Mouse (Mus musculus): ENCODE measurements around the gene Adrb1.
A peak's percentile ranks its signal among the peaks of the same experiment; 100 is the strongest.

Adrb1 gene

DNA sequence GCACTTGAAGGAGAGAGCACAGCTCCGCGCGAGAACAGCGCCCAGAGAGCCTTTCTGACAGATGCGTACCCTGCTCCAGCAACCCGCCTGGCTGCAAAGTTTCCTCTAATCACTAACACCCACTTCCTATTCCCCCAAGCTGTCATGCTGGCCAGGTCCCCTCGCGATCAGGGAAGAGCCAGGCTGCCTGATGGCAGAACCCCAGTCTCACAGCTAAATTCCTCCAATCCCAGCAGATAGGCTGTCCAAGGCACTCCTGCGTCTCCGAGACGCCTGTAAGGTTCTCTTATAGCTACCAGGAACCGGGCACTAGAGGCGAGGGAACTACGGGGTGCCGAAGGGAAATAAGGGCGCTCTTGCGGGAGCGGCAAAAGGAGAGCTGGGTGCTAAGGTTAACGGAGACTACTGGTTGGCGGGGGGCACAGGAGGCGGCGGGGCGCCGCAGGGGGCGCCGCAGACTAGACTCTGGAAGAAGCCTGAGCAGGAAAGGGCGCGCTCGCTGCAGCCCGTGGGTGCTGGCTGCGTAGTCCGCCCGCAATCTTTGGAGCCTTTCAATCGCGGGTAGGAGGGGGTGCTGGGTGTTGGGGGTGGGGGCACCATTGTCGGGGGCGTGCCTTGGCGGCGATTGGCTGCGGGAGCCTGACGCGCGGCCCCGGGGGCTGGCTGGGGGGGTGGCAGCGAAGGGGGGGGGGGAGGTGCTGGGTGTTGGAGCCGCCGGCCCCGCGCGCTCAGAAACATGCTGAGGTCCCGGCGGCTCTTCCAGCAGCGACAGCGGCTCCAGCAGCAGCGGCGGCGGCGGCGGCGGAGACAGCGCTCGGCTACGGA lies at the start of gene Adrb1:
Adrb1 (plus strand) TSS at position 813 of the 825 bp plus-strand sequence.
- DNase-seq, result peak; percentile 88

- no peak for DNase-seq
Measured at GRCm38 (mm10) chr19:56675690-56676089, 46.3 kb upstream of the Adrb1 start.

DNA sequence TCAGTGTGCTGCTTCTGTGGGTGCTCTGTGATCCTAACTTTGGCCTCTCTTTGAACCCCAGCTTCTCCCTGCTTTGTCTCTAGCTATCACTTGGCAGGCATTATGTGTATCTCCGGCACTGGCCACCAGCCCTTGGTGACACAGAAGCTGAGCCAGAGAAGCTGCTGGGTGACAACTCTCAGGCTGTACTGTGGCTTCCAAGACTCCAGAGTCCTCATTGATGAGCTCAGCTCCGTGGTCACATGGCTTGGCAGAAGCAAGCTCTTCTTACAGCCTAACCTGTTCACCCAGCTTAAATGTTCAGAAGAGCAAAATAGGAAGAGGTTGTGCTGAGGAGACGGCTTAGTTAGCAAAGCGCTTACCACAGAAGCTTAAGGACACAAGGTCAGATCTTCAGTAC lies 45.5 kb upstream of the Adrb1 start:
- peak; percentile 62 for DNase-seq

- DNase-seq, result peak; percentile 37
Measured at GRCm38 (mm10) chr19:56677611-56678010, 44.4 kb upstream of the Adrb1 start.

- DNase-seq, result no peak
Measured at GRCm38 (mm10) chr19:56678516-56678915, 43.5 kb upstream of the Adrb1 start.

DNA sequence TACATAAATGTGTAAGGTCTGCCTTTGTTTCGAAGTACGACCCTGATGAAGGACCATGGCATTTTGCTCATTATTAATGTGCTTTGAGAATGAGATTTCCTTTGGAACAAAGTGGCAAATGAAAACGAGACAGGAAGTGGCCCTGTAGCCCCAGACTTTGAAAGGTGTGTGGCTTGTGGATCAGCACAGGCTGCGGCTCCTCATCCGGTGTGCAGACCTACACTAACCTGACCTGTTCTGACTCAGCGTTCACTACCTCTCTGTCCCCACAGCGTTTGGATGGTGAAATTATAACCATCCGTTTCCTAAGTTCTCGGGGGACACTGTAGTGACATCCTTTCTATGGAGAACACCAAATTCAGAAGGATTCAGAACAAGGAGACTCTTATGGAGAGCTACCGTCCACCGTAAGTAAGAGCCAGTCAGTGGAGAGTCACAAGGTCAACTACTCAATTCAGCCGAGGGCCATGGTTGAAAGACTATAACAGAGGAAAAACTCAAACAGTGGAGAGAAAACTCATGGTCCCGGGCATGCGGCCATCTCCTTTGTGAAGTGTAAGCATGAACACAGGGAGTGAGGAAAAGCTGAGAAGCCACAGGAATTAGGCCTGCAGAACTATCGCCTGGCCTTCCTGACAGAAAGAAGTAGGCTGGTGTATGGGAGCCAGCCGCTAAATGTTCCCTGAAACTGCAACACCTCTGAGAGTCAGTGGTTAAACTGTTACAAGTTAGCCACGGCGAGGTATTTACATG lies 42.6 kb upstream of the Adrb1 start:
- peak; percentile 52 for DNase-seq

- no peak for DNase-seq
Measured at GRCm38 (mm10) chr19:56679992-56680391, 42.0 kb upstream of the Adrb1 start.

GRCm38 (mm10) chr19:56682297-56682696 lies 39.7 kb upstream of the Adrb1 start:
- DNase-seq, result no peak

- no peak for DNase-seq
Measured at GRCm38 (mm10) chr19:56682843-56683242, 39.2 kb upstream of the Adrb1 start.

GRCm38 (mm10) chr19:56685515-56685914 lies 36.5 kb upstream of the Adrb1 start:
- no peak for DNase-seq

DNA sequence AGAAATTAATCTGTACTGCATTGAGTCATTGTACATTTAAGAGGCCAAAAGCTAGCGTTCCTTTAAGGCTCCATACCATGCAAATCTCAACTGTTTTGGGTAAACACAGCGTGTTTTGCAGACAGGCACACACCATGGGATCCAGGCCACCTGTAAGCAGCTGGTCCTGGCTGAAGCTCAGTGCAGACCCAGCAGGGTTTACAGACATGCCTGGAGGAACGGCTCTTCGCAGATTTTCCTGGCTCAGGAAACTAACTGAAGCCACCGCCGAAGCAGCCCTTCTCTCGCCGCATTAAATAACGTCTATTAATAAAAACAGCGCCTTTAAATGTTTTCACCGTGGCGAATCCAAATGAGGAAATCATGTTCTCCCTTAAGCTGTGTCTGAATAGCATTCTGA lies 35.8 kb upstream of the Adrb1 start:
- DNase-seq, result no peak

GRCm38 (mm10) chr19:56687026-56687635 lies 34.9 kb upstream of the Adrb1 start:
- DNase-seq, result no peak

DNA sequence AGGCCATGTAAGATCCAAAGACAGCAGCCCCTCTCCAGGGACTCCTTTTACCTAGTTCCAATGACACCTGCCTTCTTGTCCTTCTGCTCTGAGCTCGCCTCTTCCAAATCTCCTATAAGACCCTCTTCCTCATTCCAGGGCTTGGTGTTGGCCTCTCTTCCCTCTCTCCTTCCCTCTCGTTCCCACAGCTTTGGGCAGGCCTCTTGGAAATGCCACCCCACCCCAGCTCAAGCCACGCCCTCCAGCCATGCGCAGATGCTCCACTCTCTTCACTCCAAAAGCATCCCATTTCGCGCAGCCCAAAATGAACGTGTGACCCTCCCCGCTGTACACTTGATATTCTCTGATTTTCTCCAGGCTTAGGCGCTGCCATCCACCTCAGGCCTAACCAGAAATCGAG lies 34.3 kb upstream of the Adrb1 start:
- DNase-seq, result no peak

GRCm38 (mm10) chr19:56688661-56689335 lies 33.2 kb upstream of the Adrb1 start:
- DNase-seq, result no peak

- no peak for DNase-seq
Measured at GRCm38 (mm10) chr19:56689493-56689892, 32.5 kb upstream of the Adrb1 start.

- DNase-seq, result no peak
Measured at GRCm38 (mm10) chr19:56691103-56691502, 30.9 kb upstream of the Adrb1 start.

DNA sequence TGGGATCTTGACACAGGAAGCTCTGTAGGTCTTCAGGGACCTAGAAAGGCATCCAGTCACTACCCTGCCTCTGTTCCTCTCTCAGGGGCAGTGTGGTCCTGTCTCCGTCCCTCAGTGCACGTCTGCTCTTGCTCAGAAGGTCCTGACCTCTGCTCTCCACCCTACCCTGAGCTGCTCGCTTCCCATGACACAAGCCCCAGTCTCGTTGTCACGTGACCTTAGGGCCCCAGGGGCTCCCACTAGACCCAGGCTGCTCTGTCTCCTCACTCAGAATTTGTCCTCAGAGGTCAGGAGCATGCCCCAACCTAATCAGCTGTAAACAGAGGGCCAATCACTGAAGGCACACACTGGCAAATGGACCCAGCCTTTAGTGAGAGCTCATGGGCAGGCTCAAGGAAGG lies 29.5 kb upstream of the Adrb1 start:
- no peak for DNase-seq

DNA sequence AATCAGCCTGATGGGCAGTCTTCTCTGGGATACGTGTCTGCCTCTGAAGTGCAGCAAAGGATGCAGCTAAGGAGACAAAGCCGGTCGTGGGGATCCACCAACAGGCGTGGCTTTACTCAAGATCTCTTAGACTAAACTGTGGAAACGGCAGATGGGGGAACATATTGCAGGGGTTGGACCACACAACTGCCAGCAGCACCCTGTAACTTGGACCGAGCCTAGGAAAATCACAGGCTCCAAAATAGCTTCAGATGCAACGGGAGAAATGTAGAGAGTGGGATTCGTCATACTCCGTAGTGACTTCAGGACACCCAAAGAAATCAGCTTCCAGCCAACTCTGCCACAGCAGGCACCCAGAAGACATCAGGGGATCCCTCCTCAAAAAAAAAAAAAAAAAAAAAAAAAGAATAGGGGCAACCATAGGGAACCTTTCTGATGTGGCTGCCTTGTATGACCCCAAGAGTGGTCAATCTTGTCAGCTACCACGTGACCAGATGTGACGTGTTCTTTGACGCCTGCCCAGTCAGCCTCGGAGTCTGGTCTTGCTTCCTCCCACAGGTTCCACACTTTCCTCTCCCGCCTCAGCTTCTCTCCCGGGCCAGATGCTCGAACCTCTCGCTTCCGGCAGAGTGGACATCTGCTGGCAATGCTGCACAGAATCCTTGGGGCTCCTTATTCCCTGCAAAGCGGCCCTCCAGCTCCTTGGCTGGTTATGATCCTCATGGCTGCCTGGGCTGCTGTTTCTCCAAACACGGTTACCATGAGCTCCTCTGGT lies 24.4 kb upstream of the Adrb1 start:
- no peak for DNase-seq

- peak; percentile 55 for DNase-seq
Measured at GRCm38 (mm10) chr19:56700848-56701247, 21.2 kb upstream of the Adrb1 start.

DNA sequence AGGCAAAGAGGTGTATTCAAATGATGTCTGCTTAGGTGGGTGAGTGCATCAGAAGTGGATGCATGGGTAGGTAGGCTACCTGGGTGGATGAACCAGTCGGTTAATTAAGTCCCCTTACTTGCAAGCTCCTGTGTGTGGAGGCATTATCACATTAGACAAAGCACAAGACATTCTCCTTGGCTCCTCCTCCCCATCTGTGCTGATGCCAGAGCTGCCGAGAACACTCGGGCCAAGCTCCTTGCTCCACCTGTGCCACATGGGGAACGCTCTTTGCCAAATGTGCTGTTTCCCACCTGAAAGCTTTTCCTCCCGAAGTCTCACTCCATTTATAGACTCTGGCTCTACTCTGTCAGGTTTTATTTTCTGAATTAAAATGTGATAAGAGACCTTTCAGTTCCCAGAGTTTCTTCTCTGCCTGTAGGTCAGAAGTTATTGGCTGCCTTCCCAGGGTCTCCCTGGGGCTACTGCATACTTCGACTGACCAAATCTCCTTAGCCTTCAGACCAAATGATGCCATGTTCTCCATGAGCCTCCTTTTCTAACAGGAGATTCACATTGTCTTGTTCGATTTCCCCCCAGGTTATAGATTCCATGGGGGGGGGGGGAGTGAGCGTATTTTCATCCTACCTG lies 20.5 kb upstream of the Adrb1 start:
- DNase-seq, result no peak

DNA sequence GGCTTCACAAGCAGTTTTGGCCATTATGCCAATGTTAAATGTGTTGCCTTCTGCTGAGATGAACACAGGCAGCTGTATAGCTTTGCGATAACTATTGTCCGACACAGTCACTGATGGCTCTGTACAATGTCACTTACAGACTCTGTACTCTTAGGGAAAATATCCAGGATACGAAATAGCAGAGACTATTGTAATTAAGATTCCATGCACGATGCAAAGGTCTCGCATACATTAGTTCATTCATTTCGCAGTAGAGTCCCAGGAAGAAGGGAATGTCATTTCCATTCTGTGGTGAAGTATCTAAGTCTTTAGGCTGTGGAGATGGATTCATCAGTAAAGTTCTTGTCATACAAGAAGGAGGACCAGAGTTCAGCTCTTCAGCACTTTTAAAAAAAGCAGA lies 20.0 kb upstream of the Adrb1 start:
- DNase-seq, result no peak

Data from lung, postnatal 10 days (tissue).